Mouse (Mus musculus) heart, adult 18-20 months (tissue): ENCODE measurements around the gene Slfn2. TPM values are rescaled to one million over a fixed set of nuclear protein-coding genes. Genes with fewer than 3 reads are reported as not detected.
A peak's percentile ranks its signal among the peaks of the same experiment; 100 is the strongest.

Experiments used
- DNase-seq, 2 experiments: peaks; one replicate each; pipeline ENCODE4 v3.0.0; 2021 to 2022; ENCODE audit warnings: mixed read lengths in 1 of 2
- microRNA-seq, 2 experiments: library from miRNA; unstranded; fragments of <30 nt; microRNA quantifications; one replicate each; pipeline ENCODE4 v1.2.0; 2022
- total RNA-seq, 2 experiments: library from RNA; stranded (reverse); gene quantifications; 2 replicates each; pipeline ENCODE4 v1.2.3; 2021

The Slfn2 gene
- total RNA-seq, 2 experiments from 2014 or later: 3.2 to 5.2 TPM

DNA sequence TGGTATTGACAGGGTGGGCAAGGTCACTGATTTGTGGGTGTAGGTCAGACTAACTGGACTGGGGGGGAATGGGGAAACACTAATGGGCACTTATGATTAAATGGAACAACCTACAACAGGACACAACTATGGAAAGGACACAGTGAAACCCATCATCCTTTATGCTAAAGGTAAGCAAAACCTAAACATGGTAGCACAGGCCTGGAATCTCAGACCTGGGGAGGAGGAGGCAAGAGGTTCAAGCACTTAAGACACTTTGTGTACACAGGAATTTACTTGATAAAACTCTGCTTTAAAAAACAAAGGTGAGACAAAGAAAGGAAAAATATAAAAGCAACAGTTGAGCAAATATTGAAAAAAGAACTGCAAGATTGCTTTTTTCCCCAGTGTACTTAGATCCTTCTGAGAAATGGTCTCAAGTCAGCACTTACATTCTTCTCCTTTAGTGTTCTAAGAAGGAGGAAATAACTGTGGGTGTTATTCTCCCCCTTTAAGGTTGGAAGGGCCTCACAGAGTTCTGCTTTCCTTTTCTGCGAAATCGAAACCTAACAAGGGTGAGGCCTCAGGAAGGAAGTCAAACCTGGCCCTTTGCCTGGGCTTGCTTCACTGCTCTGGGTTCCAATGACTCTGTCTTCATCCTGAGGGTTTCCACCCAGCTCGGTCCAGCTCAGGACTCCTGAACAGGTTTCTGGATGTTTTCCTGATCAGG lies 13.0 kb downstream of the Slfn2 start:
- peak; percentile 87 to 95 for DNase-seq

DNA sequence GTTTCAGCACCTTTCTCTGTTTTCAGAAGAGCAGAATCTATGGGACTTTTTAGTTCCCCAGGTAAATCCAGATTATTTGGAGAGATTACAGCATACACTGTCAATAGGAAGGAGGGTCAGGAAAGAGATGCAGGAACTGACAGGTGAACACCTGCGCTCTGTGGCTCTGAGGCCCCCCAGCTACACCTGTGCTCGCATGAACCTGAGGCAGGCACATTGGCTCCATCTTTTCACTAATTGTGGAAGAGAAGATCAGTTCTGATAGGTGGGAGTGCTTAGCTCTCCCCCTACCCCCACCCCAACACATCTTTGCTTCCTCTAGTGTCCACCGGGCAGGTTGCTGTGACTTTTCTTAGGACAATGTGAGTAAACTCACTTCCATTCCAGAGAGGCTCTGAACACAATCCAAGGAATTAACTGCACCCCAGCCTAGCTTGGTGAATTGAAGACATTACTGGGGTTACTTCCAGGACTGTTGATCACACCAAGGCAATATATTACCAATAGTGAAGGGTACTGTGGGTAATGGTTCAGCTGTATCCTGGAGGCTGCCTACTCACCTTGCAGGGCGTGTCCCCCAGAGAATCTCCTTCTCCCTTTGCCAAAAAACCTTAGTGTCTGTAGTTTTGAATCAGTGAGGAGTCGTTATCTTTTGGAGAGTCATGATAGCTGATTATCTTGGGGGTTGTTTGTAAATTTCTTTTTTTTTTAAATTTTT lies 13.7 kb downstream of the Slfn2 start:
- DNase-seq: no peak

DNA sequence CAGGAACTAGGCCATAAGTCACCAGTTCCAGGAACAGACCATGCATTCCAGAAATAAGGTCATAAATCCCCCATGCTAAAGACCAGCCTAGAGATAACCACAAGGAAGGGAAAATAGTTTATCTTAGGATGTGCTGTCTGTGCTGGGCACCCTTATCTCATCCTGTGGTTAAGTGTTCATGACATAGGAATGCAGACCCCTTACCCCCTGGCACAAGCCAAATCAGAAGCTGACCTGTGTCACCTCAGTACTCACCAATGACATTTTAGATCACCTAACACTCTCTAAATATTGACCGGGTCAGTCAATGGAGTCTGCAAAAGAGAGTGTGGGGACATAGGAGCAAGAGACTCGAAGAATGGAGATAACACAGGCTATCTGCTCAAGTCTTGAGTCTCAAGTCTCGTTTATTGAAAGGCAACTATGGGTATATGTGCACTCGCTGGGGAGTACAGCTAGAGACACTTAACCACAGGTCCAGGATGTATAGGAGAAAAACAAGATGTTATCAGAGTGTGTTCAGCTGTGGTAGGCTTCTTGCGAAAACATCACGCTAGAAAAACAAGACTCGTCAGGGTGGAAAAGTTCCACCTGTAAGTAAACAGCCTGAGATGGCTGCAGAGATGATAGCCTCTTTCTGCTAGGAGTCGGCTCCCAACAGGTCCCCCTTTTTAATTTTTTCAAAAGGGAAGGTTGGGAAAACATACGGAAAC lies 14.7 kb downstream of the Slfn2 start:
- DNase-seq: no peak

GRCm38 (mm10) chr11:83082741-83083473 lies 18.0 kb downstream of the Slfn2 start:
- DNase-seq: no peak

DNA sequence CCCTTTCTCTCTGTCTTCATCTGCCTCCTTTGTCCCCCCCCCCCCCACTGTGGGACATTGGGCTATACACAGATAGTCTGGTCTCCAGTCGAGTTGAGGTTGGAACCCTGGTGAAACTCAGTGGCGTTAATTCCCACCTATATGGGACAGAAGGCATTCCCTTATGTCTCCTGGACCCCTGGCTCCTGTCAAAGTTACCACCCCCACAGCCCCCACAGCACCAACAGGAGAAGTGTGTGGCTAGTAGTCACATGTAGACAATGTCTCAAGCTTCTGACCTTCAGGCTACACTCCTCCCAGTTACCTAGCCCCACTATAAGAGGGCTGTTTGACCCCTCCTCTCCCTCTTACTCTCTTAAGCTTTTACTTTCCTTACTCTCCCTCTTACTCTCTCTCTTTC lies 19.2 kb downstream of the Slfn2 start:
- DNase-seq: no peak

GRCm38 (mm10) chr11:83084761-83085160 lies 19.8 kb downstream of the Slfn2 start:
- no peak for DNase-seq

DNA sequence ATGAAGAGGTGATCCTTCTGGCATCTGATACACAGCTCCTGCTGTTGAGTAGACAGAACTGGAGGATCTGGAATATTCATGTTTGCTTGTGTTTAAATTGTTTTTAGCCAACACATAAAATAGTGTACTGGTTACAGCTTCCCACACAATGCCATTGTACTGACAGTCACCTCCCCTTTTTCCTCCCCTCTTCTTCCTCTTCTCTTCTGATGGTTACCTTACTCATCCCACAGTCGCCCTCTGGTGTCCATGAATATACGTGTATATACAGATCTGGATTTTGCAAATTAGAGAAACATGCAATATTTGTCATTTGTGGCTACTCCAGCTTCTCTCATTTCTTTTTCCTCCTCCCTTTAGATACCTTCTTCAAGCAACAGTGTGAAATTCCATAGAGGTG lies 50.2 kb downstream of the Slfn2 start:
- peak; percentile 54 to 66 for DNase-seq

GRCm38 (mm10) chr11:83116597-83117227 lies 51.8 kb downstream of the Slfn2 start, which contains the start of gene Slfn1:
Gene Slfn1 (plus strand): TSS chr11:83116849.
- DNase-seq: peak in 1 of 2 experiments; percentile 2

DNA sequence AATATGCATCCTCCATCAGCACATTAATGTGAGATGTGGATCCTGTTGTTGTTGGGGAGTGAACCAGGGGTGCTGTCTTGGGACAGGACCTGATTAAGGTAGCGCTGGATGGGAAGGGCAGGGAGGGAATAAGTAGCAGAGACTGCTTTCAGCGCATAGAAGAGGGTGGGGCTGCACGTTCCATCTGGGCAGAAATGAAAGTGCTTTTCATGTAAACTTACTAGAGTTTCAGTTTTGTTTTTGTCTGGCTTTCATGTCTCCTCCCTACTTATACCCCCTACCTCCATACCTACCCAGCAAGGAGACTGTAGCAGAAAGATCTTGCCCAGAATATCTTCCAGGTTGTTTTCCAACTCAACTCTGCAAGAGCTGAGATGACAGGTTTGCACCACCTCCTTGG lies 53.1 kb downstream of the Slfn2 start:
- DNase-seq: no peak

Small RNA genes lying within 50 kb of the gene (microRNA-seq; reads per million reads assigned to microRNA genes)
- gene Gm27598: 0 reads per million in 2 experiments

Other genes with a start within 250 kb of the Slfn2 start
- 1 to 10 TPM; 3.5 to 3.6 TPM for gene Rffl, start 193.9 kb upstream of the Slfn2 start, total RNA-seq
- gene Rad51d, start 174.5 kb upstream of the Slfn2 start, total RNA-seq: 10 to 100 TPM; 10.5 to 12.0 TPM
- gene Fndc8, start 173.0 kb upstream of the Slfn2 start, total RNA-seq: not detected
- 10 to 100 TPM; 11.7 to 12.4 TPM for gene Nle1, start 156.7 kb upstream of the Slfn2 start, total RNA-seq
- gene Unc45b, start 154.6 kb upstream of the Slfn2 start, total RNA-seq: 100 to 1,000 TPM; 185 to 201 TPM
- gene Slfn5, start 113.8 kb upstream of the Slfn2 start, total RNA-seq: 10 to 100 TPM; 50.5 to 65.6 TPM
- gene Slfn9, start 73.3 kb upstream of the Slfn2 start, total RNA-seq: under 1 TPM; 0.69 to 0.87 TPM
- gene Slfn8, start 44.3 kb upstream of the Slfn2 start, total RNA-seq: under 1 TPM; 0.65 to 0.98 TPM
- gene Slfn1, start 51.7 kb downstream of the Slfn2 start, total RNA-seq: under 1 TPM; 0.22 to 0.85 TPM
- under 1 TPM; 0.08 to 0.10 TPM for gene Slfn4, start 110.1 kb downstream of the Slfn2 start, total RNA-seq
- gene Slfn3, start 126.2 kb downstream of the Slfn2 start, total RNA-seq: 1 to 10 TPM; 2.0 to 2.1 TPM
- not detected for gene Slfn14, start 221.6 kb downstream of the Slfn2 start, total RNA-seq
- 10 to 100 TPM; 46.7 to 47.2 TPM for gene Ap2b1, start 233.9 kb downstream of the Slfn2 start, total RNA-seq
- 10 to 100 TPM in 1 of 2 experiments, 1 to 10 TPM in 1; 7.0 to 14.9 TPM for gene Pex12, start 237.5 kb downstream of the Slfn2 start, total RNA-seq